Mouse (Mus musculus): ENCODE results near the gene Saa1.

Gene Saa1

DNA sequence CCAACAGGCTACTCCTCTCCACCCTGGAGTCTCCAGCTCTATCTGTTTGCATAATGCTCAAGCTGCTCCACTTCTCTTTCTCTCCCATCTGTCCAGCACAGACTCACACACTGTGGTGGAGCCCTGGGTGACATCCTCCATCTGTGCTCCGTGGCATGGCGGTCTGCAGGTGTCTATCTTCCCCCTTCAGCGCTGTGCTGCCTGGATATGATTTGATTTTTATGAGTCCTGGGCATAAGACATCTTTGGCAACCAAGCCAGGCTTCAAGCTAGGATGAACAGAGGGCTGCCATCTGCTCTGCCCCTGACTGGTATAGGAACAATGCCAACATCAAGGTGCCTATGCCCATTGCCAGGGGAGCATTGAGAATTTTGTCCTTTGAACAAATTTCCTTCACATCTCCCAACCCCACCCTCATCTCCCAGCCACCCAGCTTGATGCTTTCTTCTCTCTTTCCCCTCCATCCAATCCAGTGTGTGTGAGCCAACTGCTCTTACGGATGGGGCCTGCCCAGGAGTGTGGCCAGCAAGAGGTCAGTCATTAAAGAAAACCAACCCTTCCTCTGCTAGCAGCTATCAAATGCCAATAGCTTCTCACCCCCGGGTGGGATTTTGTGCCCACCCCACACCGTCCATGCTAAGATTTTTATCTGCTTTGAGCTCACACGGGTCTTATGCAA, 24.0 kb downstream of the Saa1 start:
- in situ Hi-C loops (cut with MboI, MseI): loop anchor here (10.0 kb wide), 1 partner anchor 1984 kb away; no protein-coding TSS in a partner anchor

DNA sequence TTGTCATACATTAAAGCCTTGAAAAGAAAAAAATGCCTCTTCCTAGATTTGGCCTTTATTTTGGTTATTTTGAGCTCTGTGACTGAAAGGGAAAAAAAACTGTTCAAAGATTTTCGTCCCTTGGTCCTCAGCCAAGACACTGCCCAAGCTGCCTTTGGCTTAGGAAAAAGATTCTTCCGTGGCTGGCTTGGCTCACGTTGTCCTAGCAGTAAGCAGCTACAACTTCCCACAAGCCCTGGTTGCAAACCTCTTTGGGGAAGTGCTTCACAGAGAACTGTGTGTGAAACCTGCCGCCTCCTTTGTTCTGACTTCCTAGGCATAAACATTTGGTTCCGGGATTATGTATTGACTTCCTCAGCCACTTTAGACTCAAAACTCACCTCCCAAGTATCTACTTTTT, 25.9 kb downstream of the Saa1 start:
- in situ Hi-C loops (cut with MboI, MseI): loop anchor here (10.0 kb wide), 1 partner anchor 1982 kb away; no protein-coding TSS in a partner anchor

- in situ Hi-C loops (cut with MboI, MseI): loop anchor here (10.0 kb wide), 1 partner anchor 1981 kb away; no protein-coding TSS in a partner anchor
These were observed 27.2 kb downstream of the Saa1 start, which contains the start of gene Saa3 for GRCm38 (mm10) chr7:46715600-46715999. Saa3 (minus strand) TSS chr7:46715700.

DNA sequence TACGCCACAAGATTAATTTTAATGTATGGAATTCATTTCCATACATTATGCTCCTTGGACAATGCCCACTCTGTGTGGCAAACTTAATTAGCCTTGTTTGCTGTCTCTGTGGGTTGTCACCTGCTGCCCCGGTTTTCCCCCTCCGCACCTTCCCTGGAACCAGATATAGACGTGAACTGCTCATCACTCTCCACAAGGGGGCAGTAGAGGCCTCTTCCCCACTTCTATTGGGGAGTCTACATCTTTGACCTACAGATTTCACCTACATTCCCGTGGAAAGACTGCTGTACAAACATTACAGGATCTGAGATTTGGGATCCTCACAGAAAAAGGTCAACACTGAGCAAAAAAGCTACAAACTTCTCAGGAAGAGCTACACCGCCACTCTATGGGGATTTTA, 28.3 kb downstream of the Saa1 start:
- in situ Hi-C loops (cut with MboI, MseI): loop anchor here (5.0 to 10.0 kb wide), 2 partner anchors 72 to 1980 kb away; no protein-coding TSS in a partner anchor

DNA sequence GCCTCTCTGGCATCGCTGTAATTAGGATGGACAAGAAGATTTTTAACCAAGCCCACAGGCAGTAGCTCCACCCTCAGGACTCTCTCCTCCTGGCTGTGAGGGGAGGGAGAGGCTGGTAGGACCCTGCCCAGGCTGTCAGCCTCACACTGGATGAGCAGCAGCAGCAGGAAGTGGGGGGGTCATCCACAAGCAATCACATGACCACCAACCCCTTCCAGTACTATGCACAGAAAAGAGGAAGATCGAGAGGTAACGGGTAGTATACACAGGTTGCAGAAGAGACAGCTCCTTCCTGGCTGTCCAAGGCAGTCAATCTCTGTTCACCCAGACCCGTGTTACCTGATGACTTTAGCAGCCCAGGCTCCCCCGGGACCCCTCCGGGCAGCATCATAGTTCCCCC, 30.5 kb downstream of the Saa1 start:
- in situ Hi-C loops (cut with MboI, MseI): loop anchor here (5.0 to 10.0 kb wide), 2 partner anchors 70 to 1977 kb away; no protein-coding TSS in a partner anchor

- in situ Hi-C loops (cut with MboI, MseI): loop anchor here (5.0 to 10.0 kb wide), 2 partner anchors 68 to 1976 kb away; no protein-coding TSS in a partner anchor
These were observed 32.4 kb downstream of the Saa1 start, which contains the start of gene Saal1 for GRCm38 (mm10) chr7:46710390-46710844. Saal1 (minus strand) TSS chr7:46710680.

DNA sequence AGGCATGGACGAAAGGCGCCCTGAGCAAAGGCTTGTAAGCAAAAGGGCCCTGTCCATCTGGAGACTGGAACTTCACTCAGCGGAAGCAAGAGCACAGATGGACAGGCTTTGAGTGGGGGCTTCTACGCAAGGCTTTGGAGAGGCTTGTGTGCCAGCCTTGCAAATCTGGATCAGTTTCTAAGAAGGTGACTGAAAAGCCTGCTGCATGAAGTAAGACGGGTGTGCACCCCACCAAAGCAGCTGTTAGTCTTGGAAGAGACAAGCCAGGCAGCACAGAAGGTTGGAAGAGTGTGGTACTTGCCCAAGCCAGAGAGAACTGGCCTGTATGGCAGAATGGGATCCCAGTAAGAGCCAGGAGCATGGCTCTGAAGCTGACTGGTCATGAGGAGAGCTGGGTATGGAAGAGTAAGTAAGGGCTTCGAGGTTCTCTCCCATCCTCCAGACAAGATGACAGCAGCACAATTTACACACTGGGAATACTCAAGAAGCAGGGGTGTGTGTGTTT, 42.2 kb downstream of the Saa1 start:
- in situ Hi-C loops (cut with MboI, MseI): no loop called here

GRCm38 (mm10) chr7:46696754-46697153, 46.0 kb downstream of the Saa1 start:
- in situ Hi-C loops (cut with MboI, MseI): no loop called here
